Mouse (Mus musculus) common myeloid progenitor, adult 5-6 weeks (primary cell): ENCODE results near the gene Scn8a. TPM values are rescaled to one million over a fixed set of nuclear protein-coding genes. Genes with fewer than 3 reads are reported as not detected.

ENCODE experiments used
- ATAC-seq: replicated peaks from 2 replicates; pipeline ENCODE4 v1.8.0; 2016; ENCODE audit warnings: low read depth, mild to moderate bottlenecking, moderate TSS enrichment, inconsistent platforms; ENCODE audit not compliant: poor library complexity, severe bottlenecking
- total RNA-seq: library from RNA; stranded (forward); fragments of 200-1000, 187-1606 nt; gene quantifications from 2 replicates; pipeline ENCODE4 v1.2.3, GENCODE M21; 2017

The Scn8a gene
- total RNA-seq, 1 experiment from 2014 or later, result not detected

DNA sequence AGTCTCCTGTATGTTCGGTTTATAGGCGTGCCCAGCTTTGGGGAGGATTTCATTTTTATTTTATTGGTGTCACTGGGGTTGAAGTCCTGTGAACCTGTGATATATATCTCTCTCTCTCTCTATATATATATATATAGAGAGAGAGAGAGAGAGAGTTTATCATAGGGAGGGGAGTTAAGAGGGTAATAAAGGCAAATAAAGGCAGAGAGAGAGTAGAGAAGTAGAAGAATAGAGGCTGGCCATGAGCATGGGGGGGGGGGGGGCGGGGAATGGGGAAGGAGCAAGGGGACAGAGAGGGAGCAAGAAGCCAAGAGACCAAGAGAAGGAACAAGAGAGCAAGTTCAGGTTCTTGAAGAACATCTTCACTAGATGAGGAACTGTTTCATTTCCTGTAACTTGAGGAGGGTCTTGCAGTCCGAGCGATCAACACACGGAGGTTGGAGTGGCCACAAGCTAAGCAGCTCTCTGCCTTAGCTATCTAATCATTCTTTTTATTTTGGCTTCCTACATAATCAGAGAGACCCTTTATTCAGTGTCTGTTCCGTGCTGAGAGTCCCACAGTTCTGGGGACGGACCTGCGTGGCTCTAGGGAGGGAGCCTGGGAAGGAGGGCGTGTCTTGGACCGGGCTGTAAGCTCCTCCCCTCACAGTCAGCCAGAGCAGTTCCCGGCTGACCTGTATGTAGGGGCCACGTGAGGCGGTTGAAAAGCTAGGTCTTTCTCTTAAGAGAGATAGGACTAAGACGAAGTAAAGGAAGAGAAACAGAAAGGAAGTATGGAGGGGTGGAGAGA lies 136.8 kb downstream of the Scn8a start:
- peak; percentile 85 for ATAC-seq

DNA sequence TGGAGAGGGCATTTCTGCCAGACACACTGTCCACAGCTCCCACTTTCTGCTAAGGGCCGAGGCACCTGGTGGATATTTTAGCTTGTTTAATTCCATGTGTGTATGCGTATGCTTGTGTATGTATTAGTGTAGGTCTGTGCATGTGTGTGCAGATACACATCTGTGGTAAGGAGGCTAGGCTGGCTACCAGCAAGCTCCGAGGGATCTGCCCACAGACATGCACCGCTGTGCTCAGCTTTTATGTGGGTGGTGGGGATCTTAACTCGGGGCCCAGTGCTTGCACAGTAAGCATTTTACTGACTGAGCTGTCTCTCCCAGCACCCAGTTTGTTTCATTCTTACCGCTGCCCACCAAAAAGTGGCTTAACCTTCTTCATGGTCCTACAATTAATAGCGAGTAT lies 137.6 kb downstream of the Scn8a start:
- no peak for ATAC-seq

DNA sequence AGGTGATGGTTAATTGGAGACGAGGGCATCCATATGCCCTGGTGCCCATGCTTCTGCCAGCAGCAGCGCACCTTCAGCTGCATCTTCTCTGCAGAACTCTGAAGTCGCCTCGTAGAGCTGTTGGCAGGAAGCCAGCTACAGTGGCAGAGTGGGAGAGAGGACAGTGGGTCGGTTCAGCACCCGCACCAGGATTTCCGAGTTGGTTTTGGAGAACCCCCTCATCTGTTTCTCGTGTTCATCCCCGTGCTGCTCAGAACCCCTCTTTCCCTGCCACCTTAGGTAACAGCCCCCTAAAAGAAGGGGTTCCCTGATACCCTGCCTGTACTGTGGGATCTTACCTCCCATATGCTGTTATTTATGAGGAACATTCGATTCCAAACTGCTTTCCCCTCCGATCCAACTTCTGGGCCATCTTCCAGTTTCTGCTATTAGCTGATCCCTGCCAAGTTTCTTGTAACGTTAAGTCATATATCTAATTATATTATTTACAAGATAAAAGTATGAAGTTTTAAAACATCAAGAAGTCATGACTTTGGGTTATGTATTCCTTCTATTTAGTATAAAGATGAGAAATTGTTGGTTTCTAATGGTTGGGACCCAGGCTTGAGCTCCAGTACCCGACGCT lies 138.8 kb downstream of the Scn8a start:
- no peak for ATAC-seq

DNA sequence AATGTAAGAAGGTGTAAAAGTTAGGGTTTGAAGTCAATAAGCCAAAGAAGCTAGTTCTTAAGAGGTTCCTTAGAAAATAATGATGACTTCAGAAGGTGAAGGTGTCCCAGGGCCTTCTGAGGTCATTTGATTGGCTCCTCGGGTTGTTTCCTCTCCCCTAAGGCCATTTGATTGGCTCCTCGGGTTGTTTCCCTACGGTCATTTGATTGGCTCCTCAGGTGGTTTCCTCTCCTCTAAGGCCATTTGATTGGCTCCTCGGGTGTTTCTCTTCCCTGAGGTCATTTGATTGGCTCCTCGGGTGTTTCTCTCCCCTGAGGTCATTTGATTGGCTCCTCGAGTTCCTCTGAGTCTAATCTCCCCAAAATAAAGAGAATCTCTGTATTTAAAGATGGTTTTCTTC lies 141.7 kb downstream of the Scn8a start:
- no peak for ATAC-seq

DNA sequence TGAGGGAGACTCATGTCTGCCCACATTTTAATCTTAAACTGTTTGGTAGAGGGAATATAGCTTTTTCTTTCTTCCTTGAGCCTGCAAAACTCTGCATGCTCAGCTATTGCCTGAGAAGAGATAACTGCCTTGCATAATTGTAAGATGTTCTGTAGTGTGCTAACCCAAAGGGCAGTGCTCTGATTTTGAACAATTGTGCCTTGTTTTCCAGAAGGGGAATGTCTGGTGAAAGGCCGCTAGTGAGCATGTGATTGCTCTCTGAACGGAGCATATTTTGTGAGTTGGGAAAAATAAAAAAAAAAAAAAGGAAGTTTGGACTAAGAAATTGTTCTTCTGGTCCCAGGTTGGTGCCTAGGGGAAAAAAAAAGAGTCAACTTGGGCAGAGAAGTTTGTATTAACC lies 159.3 kb downstream of the Scn8a start:
- ATAC-seq, result no peak

DNA sequence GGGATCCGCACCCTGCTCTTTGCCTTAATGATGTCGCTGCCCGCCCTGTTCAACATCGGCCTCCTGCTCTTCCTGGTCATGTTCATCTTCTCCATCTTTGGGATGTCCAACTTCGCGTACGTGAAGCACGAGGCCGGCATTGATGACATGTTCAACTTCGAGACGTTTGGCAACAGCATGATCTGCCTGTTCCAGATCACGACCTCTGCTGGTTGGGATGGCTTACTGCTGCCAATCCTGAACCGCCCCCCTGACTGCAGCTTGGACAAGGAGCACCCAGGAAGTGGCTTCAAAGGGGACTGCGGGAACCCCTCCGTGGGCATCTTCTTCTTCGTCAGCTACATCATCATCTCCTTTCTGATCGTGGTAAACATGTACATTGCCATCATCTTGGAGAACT lies 170.0 kb downstream of the Scn8a start:
- ATAC-seq, result no peak

DNA sequence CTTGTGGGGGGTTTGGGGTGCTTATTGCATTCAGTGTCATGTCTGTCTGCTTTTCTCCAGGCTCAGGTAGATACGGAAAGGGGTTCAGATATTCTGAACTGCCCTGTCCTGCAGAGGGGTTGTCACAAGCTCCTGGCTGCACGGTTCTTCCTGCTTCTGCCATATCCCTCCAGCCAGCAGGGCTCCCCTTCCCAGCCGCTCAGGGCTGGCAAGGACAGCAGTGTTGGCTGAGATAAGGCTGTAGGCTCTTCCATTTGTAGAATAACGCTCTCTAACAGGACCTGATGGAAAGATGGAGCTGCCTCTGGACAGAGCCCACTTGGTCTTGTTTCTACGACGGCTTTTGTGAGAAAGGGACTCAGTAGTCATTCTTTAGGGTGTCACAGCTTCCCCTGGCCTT lies 172.3 kb downstream of the Scn8a start:
- no peak for ATAC-seq

DNA sequence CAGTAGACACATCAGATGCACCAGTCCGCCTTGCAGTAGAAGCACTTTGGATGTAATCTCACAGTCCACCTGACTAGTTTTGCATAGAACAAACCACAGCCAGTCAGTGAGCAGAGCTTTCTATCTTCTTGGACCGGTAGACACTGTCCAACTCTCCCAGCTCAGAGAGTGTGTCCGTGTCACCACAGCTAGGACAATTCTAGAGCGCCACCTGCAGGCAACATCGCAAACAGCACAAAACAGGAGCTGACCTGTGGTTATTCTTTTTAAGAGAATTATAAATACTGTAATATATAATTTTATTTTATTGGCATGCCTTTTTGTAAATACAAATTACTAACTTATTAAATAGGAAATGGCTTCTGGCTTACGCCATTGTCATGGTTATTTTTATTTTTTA lies 173.0 kb downstream of the Scn8a start:
- peak; percentile 46; the same call in 1 of the 2 replicates for ATAC-seq

DNA sequence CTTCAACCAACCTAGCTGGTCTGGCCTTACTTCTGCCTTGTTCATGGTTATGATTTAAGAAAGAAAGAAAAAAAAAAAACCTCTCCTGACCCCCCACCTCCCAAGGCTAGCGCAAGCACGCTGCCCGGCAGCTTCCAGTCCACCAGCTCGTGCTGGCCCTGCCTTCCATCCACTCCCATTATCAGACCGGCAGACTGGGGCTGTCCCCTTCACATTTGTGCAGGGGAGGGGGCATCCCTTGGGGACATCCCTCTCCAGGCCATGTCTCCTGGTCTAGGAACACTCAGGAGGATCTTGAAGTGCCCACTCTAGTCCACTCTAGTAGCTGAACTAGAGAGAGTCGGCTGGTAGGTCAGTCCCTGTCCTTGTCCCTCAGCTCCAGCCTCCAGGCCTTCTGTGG lies 174.9 kb downstream of the Scn8a start:
- ATAC-seq, result no peak

DNA sequence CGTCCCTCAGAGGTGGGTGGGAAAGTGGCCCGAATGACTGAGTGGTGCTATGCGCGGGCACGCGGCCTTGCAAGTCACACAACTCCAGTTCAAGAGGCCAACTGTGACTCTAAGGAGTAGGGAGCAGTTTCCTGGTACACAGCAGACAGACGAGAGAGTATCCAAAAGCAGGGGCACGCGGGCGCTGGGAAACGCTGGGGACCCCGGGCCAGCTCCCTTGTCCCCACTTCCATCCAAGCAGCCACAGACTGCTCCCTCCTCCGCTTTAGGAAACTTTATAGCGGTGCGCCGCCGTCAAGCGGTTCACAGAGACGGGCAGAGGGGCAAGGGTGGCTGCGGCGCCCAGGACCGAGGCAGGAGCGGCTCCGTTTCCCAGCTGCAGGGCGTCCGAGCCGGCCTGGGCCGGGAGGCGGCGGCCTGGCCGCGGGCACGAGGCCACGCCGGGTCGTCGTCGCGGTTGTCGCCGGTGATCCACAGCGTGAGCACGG lies 176.4 kb downstream of the Scn8a start:
- no peak for ATAC-seq

DNA sequence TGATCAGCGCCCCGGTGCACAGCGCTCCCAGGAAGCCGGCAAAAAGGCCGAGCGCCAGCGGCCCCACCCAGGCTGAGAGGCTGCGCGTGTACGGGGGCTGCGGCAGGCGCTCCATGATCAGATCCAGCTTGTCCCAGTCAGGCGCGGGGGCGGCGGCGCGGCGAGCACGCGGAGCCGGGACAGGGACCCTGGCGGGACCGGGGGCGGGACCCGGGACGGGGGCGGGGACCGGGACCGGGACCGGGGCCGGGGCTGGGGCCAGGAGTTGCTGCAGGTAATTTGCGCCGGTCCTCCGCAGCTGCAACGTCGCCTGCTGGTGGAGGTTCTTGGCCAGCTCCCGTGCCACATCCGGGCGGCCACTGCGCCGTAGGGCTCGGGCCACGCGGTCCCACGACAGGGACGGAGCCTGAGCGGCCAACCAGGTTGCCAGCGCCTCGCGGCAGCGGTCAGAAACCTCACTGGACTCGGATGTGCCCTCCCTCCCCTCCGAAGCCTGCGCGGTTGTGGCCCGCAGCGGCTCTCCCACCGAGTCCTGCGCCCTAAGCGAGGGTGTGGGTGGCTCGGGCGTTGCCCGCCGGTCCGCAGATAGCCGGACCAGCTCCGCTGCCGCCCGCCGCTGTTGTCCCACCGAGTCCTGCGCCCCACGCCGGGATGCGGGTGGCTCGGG lies 177.0 kb downstream of the Scn8a start:
- ATAC-seq, result no peak

DNA sequence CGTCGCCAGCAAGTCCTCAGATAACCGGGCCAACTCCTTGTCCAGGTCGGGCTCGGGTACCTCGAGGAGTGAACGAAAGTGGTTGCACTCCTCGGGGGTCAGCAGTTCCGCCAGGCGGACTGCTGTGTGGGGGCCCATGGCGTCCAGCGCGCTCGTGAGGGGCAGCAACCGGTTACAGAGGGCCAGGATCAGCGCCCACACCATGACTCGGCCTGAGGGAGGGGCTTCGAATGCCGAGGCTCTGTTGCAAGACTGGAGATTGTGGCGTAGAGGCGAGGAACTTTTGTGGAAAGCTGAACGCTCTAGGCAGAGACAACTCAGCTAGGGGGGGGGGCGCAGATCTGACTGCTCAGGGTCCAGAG lies 177.5 kb downstream of the Scn8a start, which contains the start of gene Gm47841:
TSS of gene Gm47841 (minus strand) at position 204 of the 362 bp plus-strand sequence.
- no peak for ATAC-seq

DNA sequence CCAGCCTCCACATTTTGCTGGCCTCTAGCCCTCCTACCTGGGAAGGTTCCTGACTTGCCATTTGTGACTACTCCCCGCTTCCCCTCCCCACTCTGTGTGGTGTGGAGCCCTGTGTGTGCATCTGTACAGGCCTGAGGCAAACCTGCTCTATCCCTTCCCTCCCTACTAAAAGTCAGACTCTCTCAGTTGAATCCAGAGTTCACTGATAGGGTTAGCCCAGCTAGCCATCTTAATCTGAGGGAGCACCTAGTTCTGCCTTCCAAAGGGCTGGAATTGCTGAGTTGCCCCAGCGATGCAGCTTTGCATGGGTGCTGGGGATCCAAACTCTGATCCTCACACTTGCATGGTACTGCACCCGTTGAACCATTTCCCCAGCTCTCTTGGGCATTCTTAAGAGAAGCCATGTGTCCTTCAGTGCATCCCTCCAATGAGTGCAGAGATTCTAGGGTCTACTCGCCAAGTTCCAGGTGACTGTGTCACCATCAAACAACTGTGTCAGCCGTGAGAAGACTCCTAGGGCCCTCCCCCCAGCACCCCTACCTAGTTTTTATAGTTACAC lies 178.8 kb downstream of the Scn8a start:
- ATAC-seq, result no peak

DNA sequence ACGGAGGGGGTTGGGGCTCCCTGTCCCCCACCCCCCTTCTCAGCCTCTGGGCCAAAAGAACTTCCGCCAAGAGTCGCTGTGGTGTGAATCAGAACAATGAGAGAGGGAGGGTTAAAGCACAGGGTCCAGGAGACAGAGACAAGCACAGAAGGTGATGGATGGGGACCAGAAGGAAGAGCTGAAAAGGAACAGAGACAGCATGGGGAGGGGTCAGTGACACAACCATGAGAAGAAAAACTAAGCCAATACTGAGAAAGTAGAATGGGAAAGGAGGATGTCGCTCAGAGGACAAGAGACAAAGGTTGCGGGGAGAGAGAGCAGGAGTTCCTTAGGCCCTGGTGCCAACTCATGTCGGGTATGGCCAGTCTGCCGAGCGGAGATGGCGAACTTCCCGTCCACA lies 182.2 kb downstream of the Scn8a start:
- no peak for ATAC-seq

DNA sequence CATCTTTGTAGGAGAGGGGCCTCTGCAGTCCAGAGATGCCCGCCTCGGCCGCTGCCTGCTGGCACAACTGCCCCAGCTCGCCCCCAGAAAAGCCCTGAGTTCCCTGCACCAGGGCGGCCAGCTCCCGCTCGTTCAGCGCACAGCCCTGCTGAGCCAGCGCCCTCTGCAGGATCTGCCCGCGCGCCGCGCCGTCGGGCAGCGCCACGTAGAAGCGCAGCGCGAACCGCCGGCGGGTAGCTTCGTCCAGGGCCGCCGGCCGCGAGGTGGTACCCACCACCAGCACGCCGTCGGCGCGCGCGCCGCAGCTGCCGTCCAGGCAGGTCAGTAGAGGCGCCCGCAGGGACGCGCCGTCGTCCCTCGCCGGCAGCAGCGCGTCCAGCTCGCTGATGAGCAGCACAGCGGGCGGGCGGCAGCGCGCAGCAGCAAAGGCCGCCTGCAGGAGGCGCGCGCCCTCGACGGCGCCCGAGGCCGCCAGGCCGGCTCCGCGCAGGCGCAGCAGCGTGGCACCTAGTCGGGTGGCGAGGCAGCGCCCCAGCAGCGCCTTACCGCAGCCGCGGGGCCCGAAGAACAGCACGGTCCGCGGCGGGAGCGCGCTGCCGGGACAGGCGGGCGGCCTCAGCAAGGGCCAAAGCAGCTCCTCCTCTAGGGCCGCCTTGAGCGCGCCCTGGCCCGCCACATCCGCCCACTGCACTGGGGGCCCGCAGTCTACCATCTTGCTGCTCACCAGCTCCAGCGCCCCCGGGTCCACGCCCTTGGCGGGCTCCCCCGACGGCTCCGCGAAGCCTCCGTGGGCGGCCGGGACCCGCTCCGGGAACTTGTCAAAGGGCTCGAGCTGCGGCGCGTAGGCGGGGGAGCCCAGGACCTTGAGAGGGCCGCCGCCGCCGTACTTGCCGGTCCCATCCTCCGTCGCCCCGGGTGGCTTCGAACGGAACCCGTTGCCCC lies 183.2 kb downstream of the Scn8a start:
- ATAC-seq, result no peak

DNA sequence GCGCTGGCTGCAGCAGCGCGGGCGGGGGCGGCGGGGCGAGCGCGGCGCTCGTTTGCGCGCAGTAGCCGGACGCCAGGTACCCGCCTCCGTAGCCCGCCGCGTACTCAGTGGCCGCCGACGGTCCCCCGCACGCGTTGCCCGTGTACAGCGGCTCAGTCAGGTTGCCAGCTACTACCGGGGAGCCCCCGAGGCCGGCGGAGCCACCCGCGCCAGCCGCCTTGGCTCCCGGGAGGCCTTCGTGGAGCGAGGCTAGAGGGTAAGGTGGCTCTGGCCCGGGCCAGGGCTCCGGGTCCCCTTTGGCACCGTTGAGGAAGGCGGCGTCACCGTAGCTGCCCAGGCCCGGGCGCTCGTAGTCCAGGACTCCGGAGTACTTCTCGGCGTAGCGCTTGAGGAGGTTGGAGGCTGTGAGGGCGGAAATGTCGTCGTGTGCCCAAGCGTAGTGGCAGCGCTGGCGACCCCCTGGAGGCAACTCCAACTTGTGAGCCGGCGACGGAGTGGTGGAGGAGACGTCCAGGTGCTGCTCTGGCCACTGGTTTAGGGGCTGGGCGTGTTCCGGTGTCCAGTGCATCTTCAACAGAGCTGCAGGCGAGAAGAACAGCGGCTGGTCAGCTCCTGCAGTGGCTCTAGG lies 184.3 kb downstream of the Scn8a start:
- no peak for ATAC-seq

DNA sequence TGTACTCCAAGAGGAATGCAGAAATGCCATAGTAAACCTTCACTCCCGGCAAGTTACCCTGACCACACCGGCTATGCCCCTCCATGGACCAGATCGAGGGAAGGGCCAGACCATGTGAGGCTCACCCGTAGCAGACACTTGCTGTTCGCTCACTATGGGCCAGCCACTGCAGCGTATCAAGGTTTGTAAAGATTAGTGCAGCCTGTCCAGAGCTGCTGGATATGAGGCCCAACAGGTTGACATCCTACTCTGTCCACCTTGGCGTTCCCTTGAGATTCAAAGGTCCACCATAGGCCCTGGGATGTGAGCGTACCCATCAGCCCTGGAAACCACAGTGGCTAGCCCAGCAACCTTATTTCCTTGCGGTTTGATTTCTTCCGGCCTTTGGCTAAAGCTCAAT lies 184.9 kb downstream of the Scn8a start:
- no peak for ATAC-seq

DNA sequence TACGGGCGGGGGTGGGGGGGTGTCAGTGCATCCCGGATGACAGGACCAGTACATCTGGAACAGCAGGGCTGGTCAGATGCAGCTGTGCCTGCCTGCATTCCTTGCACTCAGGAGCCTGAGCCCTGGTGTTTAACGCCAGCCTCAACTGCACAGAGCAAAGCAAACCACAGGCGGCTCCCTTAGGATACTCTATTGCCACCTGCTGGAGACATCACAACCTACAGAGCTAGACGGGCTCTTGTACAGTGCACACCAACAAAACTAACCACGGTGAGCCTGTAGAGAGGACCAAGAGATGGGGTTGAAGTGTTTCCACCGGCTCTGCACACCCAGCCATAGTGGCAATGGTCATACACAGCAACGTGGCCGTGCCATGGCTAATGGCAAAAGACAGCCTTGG lies 186.6 kb downstream of the Scn8a start:
- ATAC-seq, result peak; percentile 85

DNA sequence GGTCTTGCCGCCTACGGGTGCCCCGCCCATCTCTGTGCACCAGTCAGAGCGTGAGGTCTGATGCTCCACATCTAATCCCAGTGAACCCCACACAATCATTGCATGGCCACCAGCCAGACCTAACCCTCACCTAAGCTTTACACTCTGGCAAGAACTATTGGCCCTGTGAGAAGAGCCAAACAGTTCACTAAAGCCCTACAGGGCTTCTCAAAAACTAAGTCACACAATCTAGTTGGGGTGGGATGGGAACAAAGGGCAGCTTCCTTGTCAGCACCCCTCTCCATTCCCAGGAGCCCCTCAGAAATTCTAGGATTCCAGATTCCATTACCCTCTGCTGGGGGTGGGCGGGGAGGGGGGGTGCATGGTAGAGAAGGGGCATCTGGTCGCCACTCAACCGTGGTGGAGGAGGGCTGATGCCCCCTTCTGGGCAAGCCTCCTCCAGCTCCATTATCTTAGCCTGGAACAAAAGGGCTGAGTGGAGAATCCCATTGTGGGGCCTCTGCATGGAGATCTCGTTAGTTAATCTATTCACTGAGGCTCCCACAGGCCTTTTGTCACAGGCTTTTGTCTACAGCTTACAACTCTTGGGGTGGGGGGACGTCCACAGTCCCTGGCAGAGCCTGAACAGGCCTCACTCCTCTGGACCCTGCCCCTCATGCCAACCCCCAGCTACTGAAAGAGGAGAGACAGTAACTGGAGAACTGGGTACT lies 190.1 kb downstream of the Scn8a start:
- ATAC-seq, result no peak
